Mouse (Mus musculus): ENCODE data around the gene Lrrc63.

GRCm38 (mm10) chr14:75056861-75057431 is 73.7 kb downstream of the Lrrc63 start:
- TF ChIP-seq EP300 (IDR thresholded peaks at IDR 0.05; ENCODE audit: low read depth) (no peak), CTCF (IDR thresholded peaks at IDR 0.05; ENCODE audit: low read depth) (no peak)
